Mouse (Mus musculus): ENCODE measurements around the gene Plagl1. TPM values are rescaled to one million over a fixed set of nuclear protein-coding genes. Genes with fewer than 3 reads are reported as not detected.

Gene Plagl1
- total RNA-seq, 2 experiments from 2014 or later, result 1.0 to 1.5 TPM

DNA sequence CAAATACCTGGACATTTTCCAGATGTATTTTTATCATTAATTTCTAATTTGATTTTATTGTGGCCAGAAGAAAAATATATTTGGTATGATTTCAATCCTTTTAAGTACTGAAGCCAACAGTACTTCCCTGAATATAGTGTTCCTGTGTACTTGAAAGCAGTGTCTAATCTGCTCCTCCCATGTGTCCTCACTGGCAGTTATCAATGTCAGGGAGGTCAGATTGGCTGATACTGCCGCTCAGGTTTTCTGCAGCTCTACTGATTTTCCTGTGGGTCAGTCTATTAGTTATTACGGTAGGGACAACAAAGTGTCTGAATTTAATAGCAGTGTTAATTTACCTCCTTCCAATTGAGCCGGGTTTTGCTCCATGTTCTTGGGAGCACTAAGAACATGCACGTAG, 101.7 kb downstream of the Plagl1 start:
- intact Hi-C loops (cut with DNase I), result no loop called here
- no peak for DNase-seq
- Histone ChIP-seq H3K4me3 (no peak overlapping the region), H3K27ac (no peak overlapping the region)
- TF ChIP-seq CTCF (IDR thresholded peaks at IDR 0.05), result no peak

DNA sequence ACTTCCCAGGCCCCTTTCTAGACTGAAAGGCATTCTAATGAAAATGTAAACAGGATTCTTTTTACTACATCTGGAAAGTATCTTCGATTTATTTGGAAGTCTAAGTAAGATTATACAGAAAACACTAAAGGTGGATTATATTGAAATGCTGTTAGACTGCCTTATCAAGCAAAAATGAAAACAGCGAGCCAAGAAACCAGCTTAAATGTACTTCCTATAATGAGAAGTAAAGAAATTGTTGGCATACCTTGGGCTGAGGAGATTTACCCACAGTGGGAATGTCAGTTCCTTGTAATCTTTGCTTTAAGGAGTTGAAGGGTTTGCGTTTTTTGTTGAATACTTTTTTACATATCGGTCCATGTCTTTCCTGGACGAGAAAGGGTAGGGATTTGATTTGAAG, 108.2 kb downstream of the Plagl1 start:
- Histone ChIP-seq H3K27ac (no peak overlapping the region), H3K4me3 (no peak overlapping the region)
- no peak for DNase-seq
- intact Hi-C loops (cut with DNase I), result no loop called here
- no peak for TF ChIP-seq CTCF (IDR thresholded peaks at IDR 0.05)

DNA sequence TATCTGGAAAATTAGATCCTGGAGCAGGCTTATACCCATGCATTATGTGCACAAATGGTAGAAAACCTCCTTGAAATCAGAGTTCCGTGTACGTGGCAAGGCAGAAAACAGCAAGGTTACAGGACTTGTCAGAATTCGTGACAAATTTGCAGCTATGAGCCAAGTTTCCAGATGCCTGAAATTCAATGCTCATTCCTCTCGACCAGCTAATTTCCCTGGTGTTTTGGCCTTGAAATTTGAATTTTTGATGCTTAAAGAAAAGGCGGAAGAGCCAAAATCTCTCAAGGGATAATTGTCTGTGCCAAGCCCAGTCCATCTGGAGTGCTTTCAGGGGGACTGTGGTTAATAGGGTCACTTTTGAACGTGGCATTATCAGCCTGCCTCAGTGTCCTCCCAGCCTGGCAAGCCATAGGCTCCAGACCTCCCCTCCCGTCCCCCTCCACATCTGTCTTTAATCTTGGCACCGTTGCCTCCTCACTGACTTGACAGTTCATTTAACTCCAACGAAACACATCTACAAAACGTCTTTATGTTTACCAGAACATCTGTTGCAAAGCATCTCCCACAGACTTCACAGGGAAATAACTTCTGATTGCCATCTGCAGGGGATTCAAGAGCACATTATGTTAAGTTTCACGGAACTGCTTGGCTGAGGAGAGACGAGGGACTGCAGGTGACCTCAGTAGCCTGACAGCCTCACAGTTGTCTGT, 110.6 kb downstream of the Plagl1 start:
- no peak overlapping the region for H3K4me3 ChIP-seq
- intact Hi-C loops (cut with DNase I), result no loop called here
- no peak for DNase-seq
- no peak overlapping the region for H3K27ac ChIP-seq
- no peak for TF ChIP-seq CTCF (IDR thresholded peaks at IDR 0.05)

DNA sequence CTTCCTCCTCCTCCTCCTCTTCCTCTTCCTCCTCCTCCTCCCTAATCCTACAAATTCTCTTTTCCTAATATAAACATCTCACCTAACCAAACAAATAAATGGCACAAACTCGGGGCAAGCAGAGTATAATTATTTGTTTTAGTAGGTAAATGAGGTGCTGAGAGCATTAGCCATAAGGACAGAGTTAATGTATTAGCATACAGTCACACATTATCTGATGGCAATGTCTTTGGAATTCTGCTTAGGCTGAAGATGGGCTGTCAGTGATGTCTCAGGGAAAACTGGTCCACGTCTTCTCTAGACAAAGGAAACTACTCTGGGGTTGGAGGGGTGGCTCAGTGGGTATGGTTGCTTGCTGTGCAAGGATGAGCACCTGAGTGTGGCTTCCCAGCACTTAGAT, 111.2 kb downstream of the Plagl1 start:
- Histone ChIP-seq H3K27ac (no peak overlapping the region), H3K4me3 (no peak overlapping the region)
- intact Hi-C loops (cut with DNase I), result no loop called here
- DNase-seq, result no peak
- TF ChIP-seq CTCF (IDR thresholded peaks at IDR 0.05), result no peak

DNA sequence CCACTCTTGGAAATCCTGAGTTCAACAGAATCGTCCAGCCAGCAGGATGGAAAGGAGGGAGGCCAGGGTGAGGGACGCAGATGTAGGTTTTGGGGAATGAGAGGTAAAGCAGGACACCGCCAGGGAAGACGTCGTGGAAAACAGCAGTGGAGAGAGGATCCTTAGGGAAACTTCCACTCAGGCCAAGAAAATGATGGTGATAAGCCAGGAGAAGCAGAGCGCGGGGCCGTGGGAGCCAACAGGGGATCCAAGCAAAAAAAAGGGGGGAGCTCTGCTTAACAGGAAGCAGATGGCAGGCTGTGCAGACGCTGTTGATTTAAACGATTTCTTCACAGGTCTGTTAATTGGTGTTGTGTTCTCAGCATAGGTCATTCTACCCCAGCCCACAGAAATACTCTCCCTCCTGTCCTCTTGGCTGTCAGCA, 112.5 kb downstream of the Plagl1 start:
- H3K27ac ChIP-seq, result no peak overlapping the region
- TF ChIP-seq CTCF (IDR thresholded peaks at IDR 0.05), result no peak
- intact Hi-C loops (cut with DNase I), result no loop called here
- no peak for DNase-seq
- no peak overlapping the region for H3K4me3 ChIP-seq

DNA sequence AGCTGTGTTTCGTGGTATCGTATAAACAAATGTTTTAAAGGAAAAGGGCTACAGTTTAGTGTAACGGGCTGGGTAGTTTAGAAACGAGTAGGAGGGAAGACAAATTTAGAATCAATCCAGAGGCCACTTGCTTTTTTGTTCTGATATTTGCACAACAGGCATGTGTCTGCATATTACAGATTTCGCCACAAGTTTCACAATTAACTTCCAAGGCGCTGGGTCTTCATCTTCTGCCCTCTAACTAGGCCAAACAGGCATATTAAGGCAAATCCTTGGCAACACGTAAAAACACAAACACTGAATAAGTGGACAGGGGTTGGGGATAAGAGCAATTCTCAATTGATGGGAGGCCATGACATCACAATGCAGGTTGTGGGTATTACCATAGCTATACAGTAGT, 115.6 kb downstream of the Plagl1 start:
- intact Hi-C loops (cut with DNase I), result no loop called here
- TF ChIP-seq CTCF (IDR thresholded peaks at IDR 0.05), result no peak
- H3K4me3 ChIP-seq, result no peak overlapping the region
- no peak for DNase-seq
- H3K27ac ChIP-seq, result no peak overlapping the region

DNA sequence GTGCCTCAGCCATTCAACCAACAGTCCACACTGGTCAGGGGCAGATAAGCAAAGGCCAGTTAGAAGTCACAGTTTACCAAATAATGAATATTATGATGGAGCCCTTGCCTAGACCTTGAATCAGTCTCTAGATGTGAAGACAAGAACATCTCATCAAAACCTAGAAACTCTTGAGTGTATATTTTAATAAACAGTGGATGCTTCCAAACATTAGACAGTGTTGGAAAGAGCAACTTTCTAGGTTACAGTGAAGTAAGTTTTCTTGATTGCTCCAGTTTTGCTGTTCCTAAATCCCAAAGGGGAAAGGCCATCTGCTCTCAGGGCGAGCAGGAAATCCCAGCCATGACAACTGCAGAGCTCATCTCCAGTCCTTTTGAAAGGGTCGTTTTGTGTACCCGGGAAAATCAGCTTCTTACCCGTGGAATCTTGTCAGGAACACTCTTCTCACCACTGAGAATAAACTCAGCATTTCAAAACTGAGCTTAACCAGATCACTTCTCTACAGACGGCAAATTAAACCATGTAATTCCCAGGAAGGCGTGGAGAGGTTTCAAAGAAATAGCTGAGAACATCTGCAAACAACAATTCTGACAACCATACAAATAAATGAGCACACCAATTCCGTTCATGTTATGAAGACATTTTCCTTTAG, 117.8 kb downstream of the Plagl1 start, which contains the start of gene Zc2hc1b:
TSS of gene Zc2hc1b (minus strand) at position 51 of the 652 bp plus-strand sequence.
- no peak within 1 kb of the TSS for H3K4me3 ChIP-seq
- H3K27ac ChIP-seq, result no peak within 1 kb of the TSS
- intact Hi-C loops (cut with DNase I), result no loop called here
- DNase-seq, result no peak
- TF ChIP-seq CTCF (IDR thresholded peaks at IDR 0.05), result no peak

DNA sequence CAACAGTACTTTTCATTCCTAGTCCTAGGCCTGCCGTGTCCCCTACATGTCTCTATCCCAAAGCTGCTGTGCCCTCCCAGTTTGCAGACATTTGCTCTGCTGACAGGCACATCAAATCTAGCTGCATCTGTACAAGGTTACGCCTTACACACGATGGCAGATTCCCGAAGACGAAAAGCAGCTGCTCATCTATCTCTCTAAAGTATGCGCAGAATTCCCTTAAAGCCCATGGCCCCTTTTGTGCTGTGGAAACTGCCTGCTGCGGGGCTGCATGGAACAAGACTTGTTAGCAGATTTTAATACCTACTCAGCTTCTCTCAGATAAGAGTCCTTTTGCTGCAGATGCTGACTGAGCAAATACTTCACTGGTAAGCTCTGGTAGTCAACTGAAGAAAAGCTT, 119.9 kb downstream of the Plagl1 start:
- no peak overlapping the region for H3K4me3 ChIP-seq
- DNase-seq, result no peak
- no peak for TF ChIP-seq CTCF (IDR thresholded peaks at IDR 0.05)
- H3K27ac ChIP-seq, result no peak overlapping the region
- intact Hi-C loops (cut with DNase I), result no loop called here

Other genes with a start within 250 kb of the Plagl1 start
- 10 to 100 TPM; 20.1 to 28.1 TPM for gene Utrn, start 191.1 kb upstream of the Plagl1 start, total RNA-seq (2021)
- under 1 TPM; 0.20 to 0.46 TPM for gene Stx11, start 96.2 kb upstream of the Plagl1 start, total RNA-seq (2021)
- gene Sf3b5, start 55.2 kb upstream of the Plagl1 start, total RNA-seq (2021), result 1 to 10 TPM; 5.0 to 5.3 TPM
- not detected for gene Zc2hc1b, start 117.5 kb downstream of the Plagl1 start, total RNA-seq (2021)
- 10 to 100 TPM; 27.3 to 31.0 TPM for gene Ltv1, start 132.7 kb downstream of the Plagl1 start, total RNA-seq (2021)

Measured in gastrocnemius, adult 2 months (tissue).